Mouse (Mus musculus) heart, postnatal 0 days (tissue): Measurements from ENCODE around the gene Mindy1. TPM values are rescaled to one million over a fixed set of nuclear protein-coding genes. Genes with fewer than 3 reads are reported as not detected.

Source experiments
- ATAC-seq: fragments of 200-750 bp; cut with Nextera tagmentation; 2 replicates; pipeline ENCODE4 v1.8.0; 2017; ENCODE audit warnings: low read depth, moderate number of reproducible peaks, moderate library complexity; ENCODE audit not compliant: insufficient read depth
- DNase-seq: peaks from one replicate; pipeline ENCODE4 v3.0.0-alpha.2; 2016; ENCODE audit warnings: low spot score
- H3K27ac ChIP-seq: fragments of 300-500 bp; sonication (generic); 2 replicates; pipeline ENCODE4 v1.5.1; 2014; ENCODE audit warnings: low read depth, mild to moderate bottlenecking
- H3K27me3 ChIP-seq: fragments of 300-500 bp; sonication (generic); 2 replicates; pipeline ENCODE4 v1.6.1; 2014; ENCODE audit warnings: low read length, mixed read lengths; ENCODE audit not compliant: control insufficient read depth, insufficient read depth
- H3K36me3 ChIP-seq: fragments of 300-500 bp; sonication (generic); replicated peaks from 2 replicates; pipeline ENCODE4 v1.6.1; 2014; ENCODE audit warnings: low read length, mixed read lengths; ENCODE audit not compliant: control insufficient read depth, insufficient read depth
- H3K4me1 ChIP-seq: fragments of 300-500 bp; sonication (generic); 2 replicates; pipeline ENCODE4 v1.6.1; 2014; ENCODE audit warnings: antibody characterized with exemption; ENCODE audit not compliant: control insufficient read depth, insufficient read depth
- H3K4me2 ChIP-seq: fragments of 300-500 bp; sonication (generic); 2 replicates; pipeline ENCODE4 v1.6.1; 2014; ENCODE audit warnings: low read depth, mild to moderate bottlenecking, low read length, moderate library complexity
- H3K4me3 ChIP-seq: fragments of 300-500 bp; sonication (generic); 2 replicates; pipeline ENCODE4 v1.5.1; 2014; ENCODE audit warnings: low read depth, low read length
- H3K9ac ChIP-seq: fragments of 300-500 bp; sonication (generic); replicated peaks from 2 replicates; pipeline ENCODE4 v1.6.1; 2014; ENCODE audit warnings: low read depth, low read length, mixed read lengths
- H3K9me3 ChIP-seq: fragments of 300-500 bp; sonication (generic); replicated peaks from 2 replicates; pipeline ENCODE4 v1.6.1; 2016; ENCODE audit warnings: low read length; ENCODE audit not compliant: control insufficient read depth
- CTCF ChIP-seq: IDR thresholded peaks from 2 replicates; pipeline ENCODE4 v1.5.1; 2016; ENCODE audit warnings: antibody characterized with exemption, control low read depth, low read depth
- EP300 ChIP-seq: IDR thresholded peaks from 2 replicates; pipeline ENCODE4 v1.6.1; 2016; ENCODE audit warnings: antibody characterized with exemption, low read depth
- WGBS: fragments of 180-500 bp; shearing (Covaris S2); extraction: QIAGEN DNeasy Blood & Tissue Kit; methylation state at CpG from one replicate; pipeline ENCODE4 v1.1.7; 2014; 5-methylcytosine and 5-hydroxymethylcytosine counted together
- polyA plus RNA-seq: library from polyadenylated mRNA; unstranded; fragments of >200 nt; fragmentation: Nextera tagmentation; extraction: Ambion mirVana; gene quantifications from 2 replicates; pipeline ENCODE4 v1.2.1, GENCODE M21; 2015
- total RNA-seq: library from RNA; depleted of rRNA; stranded (reverse); fragments of >200 nt; gene quantifications from 2 replicates; pipeline ENCODE4 v1.2.3, GENCODE M21; 2014; ENCODE audit warnings: low replicate concordance

The Mindy1 gene
- total and polyA plus RNA-seq, 2 experiments from 2014 or later = 27.8 to 64.4 TPM

DNA sequence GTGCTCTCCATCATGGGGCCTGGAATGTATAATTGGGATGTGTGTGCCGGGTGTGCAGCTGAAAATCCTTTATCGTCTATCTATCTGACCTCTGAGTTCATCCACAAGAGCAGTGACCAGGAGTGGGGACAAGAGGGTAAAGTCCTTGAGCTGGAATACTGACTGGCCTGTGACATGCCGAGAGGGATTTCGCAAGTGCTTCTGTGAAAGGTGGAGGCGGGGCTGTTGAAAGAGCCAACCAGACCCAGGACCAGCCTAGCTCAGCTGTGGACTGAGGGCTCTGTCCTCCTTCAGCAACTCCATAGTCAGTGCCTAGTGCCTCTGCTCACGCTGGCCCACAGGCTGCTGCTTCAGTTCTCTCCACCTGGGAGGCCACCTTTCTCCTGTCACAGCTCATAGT is 37.4 kb downstream of the Mindy1 start:
- peak overlapping the region; percentile 66 for H3K27ac ChIP-seq
- H3K9ac ChIP-seq = no peak overlapping the region
- no peaks in the 10 kb centered on the region for H3K27me3 ChIP-seq
- peaks cover 37% of the 10 kb centered on the region for H3K36me3 ChIP-seq
- 18% methylated on average over 6 of the region's 6 CpGs for WGBS
- ATAC-seq = no peak
- DNase-seq = peak; percentile 38
- H3K4me3 ChIP-seq = no peak overlapping the region
- H3K9me3 ChIP-seq = no peaks in the 10 kb centered on the region
- peak overlapping the region; percentile 15; the same call in 1 of the 2 replicates for H3K4me2 ChIP-seq
- no peak for TF ChIP-seq CTCF
- no peak for TF ChIP-seq EP300
- H3K4me1 ChIP-seq = peaks cover 27% of the 10 kb centered on the region

DNA sequence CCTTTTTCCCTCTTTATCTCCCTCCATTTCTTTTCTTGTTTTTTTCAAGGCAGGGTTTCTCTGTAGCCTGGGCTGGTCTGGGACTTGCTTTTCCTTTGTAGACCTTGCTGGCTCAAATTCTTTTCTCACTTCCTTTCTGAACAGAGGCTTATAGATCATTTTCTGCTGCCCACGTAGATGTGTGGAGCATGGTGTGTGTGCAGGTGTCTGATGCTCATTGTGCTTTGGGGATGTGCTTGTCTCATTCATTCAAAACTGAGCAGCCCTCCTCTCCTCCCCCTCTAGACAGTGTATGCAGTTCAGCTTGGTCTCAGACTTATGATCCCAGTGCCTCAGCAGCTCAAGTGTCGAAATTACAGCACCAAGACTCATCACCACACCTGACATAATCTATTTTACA is 38.0 kb downstream of the Mindy1 start:
- Histone ChIP-seq H3K4me3 (no peak overlapping the region), H3K4me1 (peaks cover 27% of the 10 kb centered on the region), H3K27me3 (no peaks in the 10 kb centered on the region), H3K36me3 (peaks cover 42% of the 10 kb centered on the region), H3K9me3 (no peaks in the 10 kb centered on the region), H3K27ac (peak overlapping the region; percentile 66), H3K9ac (no peak overlapping the region), H3K4me2 (no peak overlapping the region)
- DNase-seq = no peak
- ATAC-seq = no peak
- TF ChIP-seq EP300 = no peak
- WGBS = 45% methylated on average over 2 of the region's 2 CpGs

DNA sequence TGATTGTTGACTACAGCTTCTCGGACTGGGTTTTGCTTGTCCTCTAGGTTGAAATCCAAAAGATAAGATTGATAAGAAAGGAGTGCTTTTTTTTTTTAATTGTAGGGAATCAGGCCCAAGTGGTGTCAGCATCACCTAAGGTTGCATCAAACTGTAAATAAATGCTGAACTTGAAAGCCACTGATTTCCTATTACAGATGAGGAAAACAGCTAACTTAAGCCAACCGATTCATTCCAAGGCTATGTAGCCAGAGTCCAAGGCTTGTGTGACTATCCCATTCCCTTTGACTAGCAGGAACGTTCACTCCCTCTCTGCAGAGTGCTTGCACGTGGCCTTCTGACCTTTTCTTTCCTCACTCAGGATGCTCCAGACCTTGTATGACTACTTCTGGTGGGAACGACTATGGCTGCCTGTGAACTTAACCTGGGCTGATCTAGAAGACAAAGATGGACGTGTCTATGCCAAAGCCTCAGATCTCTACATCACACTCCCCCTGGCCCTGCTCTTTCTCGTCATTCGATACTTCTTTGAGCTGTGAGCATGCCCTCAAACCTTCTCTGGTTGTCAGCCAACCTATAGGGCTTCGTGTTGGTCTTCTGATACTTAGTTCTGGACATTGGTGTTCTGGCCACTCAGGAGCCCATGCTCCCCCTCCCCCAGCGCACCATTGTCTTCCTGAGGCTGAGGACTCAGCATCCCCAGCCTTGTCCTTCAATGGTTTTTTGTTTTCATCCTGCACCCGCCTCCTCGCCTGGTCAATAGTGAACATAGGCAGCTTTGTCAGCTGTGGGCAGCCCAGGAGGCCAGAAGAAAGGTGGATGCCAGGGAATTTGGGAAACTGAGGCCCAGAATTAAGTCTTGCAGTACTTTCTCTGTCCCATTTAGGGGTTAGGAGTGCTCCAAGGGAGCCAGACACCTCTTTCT is 38.8 kb downstream of the Mindy1 start:
- Histone ChIP-seq H3K4me3 (no peak overlapping the region), H3K27me3 (no peaks in the 10 kb centered on the region), H3K4me2 (no peak overlapping the region), H3K27ac (no peak overlapping the region), H3K9me3 (no peaks in the 10 kb centered on the region), H3K36me3 (peaks cover 51% of the 10 kb centered on the region), H3K4me1 (peaks cover 27% of the 10 kb centered on the region), H3K9ac (no peak overlapping the region)
- ATAC-seq = no peak
- TF ChIP-seq CTCF (no peak), EP300 (no peak)
- DNase-seq = no peak
- WGBS = 71% methylated on average over 12 of the region's 12 CpGs

DNA sequence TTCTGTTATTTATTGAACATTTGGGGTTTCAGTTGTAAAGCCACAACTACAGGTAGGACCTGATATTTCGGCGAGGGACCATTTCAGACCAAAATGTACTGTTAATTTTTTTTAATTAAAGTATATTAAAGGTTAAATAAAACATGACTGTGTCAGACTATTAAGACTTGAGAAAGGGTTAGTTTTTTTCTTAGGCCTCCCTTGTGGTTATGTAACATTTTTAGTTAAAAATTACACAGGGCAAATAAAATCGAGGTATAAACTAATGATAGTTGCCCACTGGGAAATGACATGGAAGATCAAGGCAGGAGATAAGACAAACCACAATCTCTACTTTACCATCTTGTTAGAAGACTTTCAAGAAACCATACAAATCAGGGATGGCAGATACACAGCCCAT is 42.3 kb downstream of the Mindy1 start:
- H3K4me1 ChIP-seq = peaks cover 10% of the 10 kb centered on the region
- H3K27ac ChIP-seq = no peak overlapping the region
- TF ChIP-seq CTCF = no peak
- no peak for TF ChIP-seq EP300
- H3K27me3 ChIP-seq = no peaks in the 10 kb centered on the region
- WGBS = 82% methylated on average over 3 of the region's 3 CpGs
- H3K36me3 ChIP-seq = peaks cover 86% of the 10 kb centered on the region
- H3K9ac ChIP-seq = no peak overlapping the region
- H3K4me2 ChIP-seq = no peak overlapping the region
- H3K9me3 ChIP-seq = no peaks in the 10 kb centered on the region
- DNase-seq (no peak), ATAC-seq (no peak)
- no peak overlapping the region for H3K4me3 ChIP-seq

DNA sequence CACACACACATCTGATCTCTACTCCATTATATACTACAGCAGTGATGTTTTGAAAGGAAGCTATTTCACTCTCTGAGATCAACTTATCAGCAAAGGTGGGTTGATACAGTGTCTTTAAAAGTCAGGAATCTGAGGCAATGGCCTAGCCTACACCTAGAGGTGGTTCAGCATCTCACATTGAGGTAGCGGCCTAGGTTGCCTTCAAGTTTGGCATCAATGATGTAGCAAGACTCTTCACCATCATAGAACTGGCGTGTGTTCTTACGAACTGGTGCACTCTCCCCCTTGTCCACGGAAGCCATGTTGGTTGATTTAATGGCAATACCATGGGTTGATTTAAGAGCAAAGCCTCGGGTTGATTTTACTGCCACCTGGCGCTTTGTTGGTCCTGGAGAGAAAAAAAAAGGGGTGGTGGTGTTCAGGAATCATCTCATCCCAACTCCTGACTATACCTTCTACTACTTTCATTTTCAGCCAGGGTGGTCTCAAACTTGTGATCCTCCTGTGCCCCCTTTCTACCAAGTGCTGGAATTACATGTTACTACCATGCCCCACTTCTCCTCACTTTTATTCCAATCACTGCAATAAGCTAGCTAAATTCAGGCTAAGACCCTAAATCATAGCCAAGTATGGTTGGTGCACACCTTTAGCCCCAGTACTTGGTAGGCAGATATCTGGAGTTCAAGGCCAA is 43.5 kb downstream of the Mindy1 start:
- 90% methylated on average over 6 of the region's 6 CpGs for WGBS
- H3K4me2 ChIP-seq = no peak overlapping the region
- no peak overlapping the region for H3K9ac ChIP-seq
- H3K27me3 ChIP-seq = no peaks in the 10 kb centered on the region
- H3K36me3 ChIP-seq = peaks cover 91% of the 10 kb centered on the region
- H3K4me3 ChIP-seq = no peak overlapping the region
- no peaks in the 10 kb centered on the region for H3K9me3 ChIP-seq
- H3K4me1 ChIP-seq = no peaks in the 10 kb centered on the region
- H3K27ac ChIP-seq = no peak overlapping the region
- TF ChIP-seq EP300 = no peak
- 0 out of 2 replicates have a peak, but pooled peaks have one; percentile 30 for TF ChIP-seq CTCF
- no peak for DNase-seq
- no peak for ATAC-seq
